Mouse (Mus musculus) erythroblast, embryonic 14.5 days (primary cell): ENCODE measurements around the gene Armc10. TPM values are rescaled to one million over a fixed set of nuclear protein-coding genes. Genes with fewer than 3 reads are reported as not detected.
"Not testable (repeated sequence)": the region's sequence is repeated elsewhere in the genome, so short reads cannot be mapped to it uniquely, and the experiment has no call there.

Experiments
- H3K27me3 ChIP-seq: 2 replicates; pipeline ENCODE4 v1.6.1; 2012; ENCODE audit warnings: inconsistent platforms; ENCODE audit not compliant: control insufficient read depth
- H3K36me3 ChIP-seq: 2 replicates; pipeline ENCODE4 v1.6.1; 2012; ENCODE audit warnings: mild to moderate bottlenecking, inconsistent platforms; ENCODE audit not compliant: control insufficient read depth
- H3K4me1 ChIP-seq: 2 replicates; pipeline ENCODE4 v1.6.1; 2012; ENCODE audit warnings: inconsistent platforms; ENCODE audit not compliant: control insufficient read depth
- H3K4me3 ChIP-seq: replicated peaks from 2 replicates; pipeline ENCODE3; 2012; ENCODE audit warnings: moderate library complexity, mild to moderate bottlenecking, inconsistent platforms
- H3K9me3 ChIP-seq: 2 replicates; pipeline ENCODE4 v1.6.1; 2012; ENCODE audit warnings: low read length, inconsistent platforms, mixed read lengths; ENCODE audit not compliant: control insufficient read depth
- GATA1 ChIP-seq: IDR thresholded peaks from 2 replicates; pipeline ENCODE4 v1.6.1; 2012; ENCODE audit warnings: low read length, inconsistent platforms, mixed read lengths
- TAL1 ChIP-seq: IDR thresholded peaks from 3 replicates; pipeline ENCODE4 v1.6.1; 2012; ENCODE audit warnings: low read length, inconsistent platforms, mixed read lengths
- polyA plus RNA-seq: library from polyadenylated mRNA; stranded (reverse); fragments of >175 nt; gene quantifications from 2 replicates; pipeline ENCODE4 v1.2.3, GENCODE M21; 2012

Armc10 gene
- polyA plus RNA-seq, 1 experiment, result 0.21 TPM

- H3K36me3 ChIP-seq, result no peaks in the 10 kb centered on the region
- no peak overlapping the region for H3K4me3 ChIP-seq
- TF ChIP-seq TAL1 (no peak), GATA1 (no peak)
- H3K9me3 ChIP-seq, result no peaks in the 10 kb centered on the region
- no peaks in the 10 kb centered on the region for H3K27me3 ChIP-seq
- no peaks in the 10 kb centered on the region for H3K4me1 ChIP-seq
Measured at GRCm38 (mm10) chr5:21694854-21695490, 49.4 kb downstream of the Armc10 start.

GRCm38 (mm10) chr5:21699555-21699954 lies 53.9 kb downstream of the Armc10 start:
- H3K9me3 ChIP-seq, H3K36me3 ChIP-seq: not testable (repeated sequence)
- H3K4me1 ChIP-seq, result peaks cover 32% of the 10 kb centered on the region

GRCm38 (mm10) chr5:21700272-21700821 lies 54.7 kb downstream of the Armc10 start:
- Histone ChIP-seq H3K9me3 (no peaks in the 10 kb centered on the region), H3K4me1 (peaks cover 32% of the 10 kb centered on the region), H3K27me3 (no peaks in the 10 kb centered on the region), H3K4me3 (peak overlapping the region; percentile 92), H3K36me3 (no peaks in the 10 kb centered on the region)
- TF ChIP-seq TAL1, result no peak
- no peak for TF ChIP-seq GATA1

More at GRCm38 (mm10) chr5:21699555-21699954, 53.9 kb downstream of the Armc10 start:
- H3K27me3 ChIP-seq, H3K4me3 ChIP-seq: not testable (repeated sequence)

- H3K9me3 ChIP-seq, result no peaks in the 10 kb centered on the region
- peaks cover 32% of the 10 kb centered on the region for H3K4me1 ChIP-seq
- H3K27me3 ChIP-seq, result no peaks in the 10 kb centered on the region
- H3K4me3 ChIP-seq, result peak overlapping the region; percentile 92
- TF ChIP-seq TAL1 (no peak), GATA1 (no peak)
- H3K36me3 ChIP-seq, result no peaks in the 10 kb centered on the region
Measured at GRCm38 (mm10) chr5:21700934-21701333, 55.3 kb downstream of the Armc10 start.

GRCm38 (mm10) chr5:21701351-21702008 lies 55.9 kb downstream of the Armc10 start, which contains the start of gene Napepld:
TSS of gene Napepld (minus strand) at chr5:21701396.
- Histone ChIP-seq H3K4me3 (peak within 1 kb of the TSS; percentile 92), H3K27me3 (no peaks in the 10 kb centered on the region), H3K4me1 (peaks cover 32% of the 10 kb centered on the region), H3K9me3 (0 out of 2 replicates have a peak, but pooled peaks cover 1% of the 10 kb centered on the region), H3K36me3 (no peaks in the 10 kb centered on the region)
- TF ChIP-seq TAL1 (no peak), GATA1 (no peak)

- H3K9me3 ChIP-seq, result 0 out of 2 replicates have a peak, but pooled peaks cover 2% of the 10 kb centered on the region
- TF ChIP-seq GATA1 (no peak), TAL1 (no peak)
- H3K36me3 ChIP-seq, result no peaks in the 10 kb centered on the region
- H3K4me1 ChIP-seq, result peaks cover 32% of the 10 kb centered on the region
- H3K27me3 ChIP-seq, result no peaks in the 10 kb centered on the region
- peak overlapping the region; percentile 92 for H3K4me3 ChIP-seq
Measured at GRCm38 (mm10) chr5:21702009-21702364, 56.4 kb downstream of the Armc10 start.

- no peak overlapping the region for H3K4me3 ChIP-seq
- no peak for TF ChIP-seq TAL1
- TF ChIP-seq GATA1, result no peak
- H3K4me1 ChIP-seq, result peaks cover 32% of the 10 kb centered on the region
- no peaks in the 10 kb centered on the region for H3K27me3 ChIP-seq
- 0 out of 2 replicates have a peak, but pooled peaks cover 2% of the 10 kb centered on the region for H3K9me3 ChIP-seq
- no peaks in the 10 kb centered on the region for H3K36me3 ChIP-seq
Measured at GRCm38 (mm10) chr5:21702873-21703475, 57.4 kb downstream of the Armc10 start.

GRCm38 (mm10) chr5:21703708-21704107 lies 58.1 kb downstream of the Armc10 start:
- Histone ChIP-seq H3K4me3 (no peak overlapping the region), H3K4me1 (peaks cover 32% of the 10 kb centered on the region), H3K27me3 (no peaks in the 10 kb centered on the region; the same call in 1 of the 2 replicates), H3K36me3 (no peaks in the 10 kb centered on the region), H3K9me3 (0 out of 2 replicates have a peak, but pooled peaks cover 2% of the 10 kb centered on the region)
- TF ChIP-seq GATA1 (no peak), TAL1 (no peak)

GRCm38 (mm10) chr5:21706546-21706945 lies 60.9 kb downstream of the Armc10 start:
- H3K4me1 ChIP-seq, result peaks cover 22% of the 10 kb centered on the region
- H3K4me3 ChIP-seq, result no peak overlapping the region
- H3K9me3 ChIP-seq, result 0 out of 2 replicates have a peak, but pooled peaks cover 2% of the 10 kb centered on the region
- no peaks in the 10 kb centered on the region for H3K36me3 ChIP-seq
- peaks cover 4% of the 10 kb centered on the region for H3K27me3 ChIP-seq
- TF ChIP-seq GATA1 (no peak), TAL1 (no peak)

- not testable (repeated sequence) for H3K36me3 ChIP-seq, H3K4me3 ChIP-seq, H3K9me3 ChIP-seq
- Histone ChIP-seq H3K27me3 (peaks cover 11% of the 10 kb centered on the region), H3K4me1 (peaks cover 10% of the 10 kb centered on the region)
Measured at GRCm38 (mm10) chr5:21708011-21708410, 62.4 kb downstream of the Armc10 start.
